Mouse (Mus musculus) fat pad, adult 2 months (tissue): ENCODE data around the gene Nlrx1.
A peak's percentile ranks its signal among the peaks of the same experiment; 100 is the strongest.
"Not testable (repeated sequence)": the region's sequence is repeated elsewhere in the genome, so short reads cannot be mapped to it uniquely, and the experiment has no call there.

Experiments
- DNase-seq: peaks from one replicate; pipeline ENCODE4 v3.0.0-alpha.2; 2011; ENCODE audit warnings: low read depth, low spot score; ENCODE audit errors: extremely low read depth

The Nlrx1 gene

GRCm38 (mm10) chr9:44268432-44268831 lies at the start of gene Nlrx1:
Gene Nlrx1 (minus strand): TSS chr9:44268599.
- DNase-seq: peak; percentile 69

- DNase-seq: no peak
Measured at GRCm38 (mm10) chr9:44317452-44317851, 49.1 kb upstream of the Nlrx1 start.

- DNase-seq: no peak
Measured at GRCm38 (mm10) chr9:44314910-44315309, 46.5 kb upstream of the Nlrx1 start.

- no peak for DNase-seq
Measured at GRCm38 (mm10) chr9:44314257-44314547, 45.8 kb upstream of the Nlrx1 start.

GRCm38 (mm10) chr9:44313476-44314256 lies 45.3 kb upstream of the Nlrx1 start:
- no peak for DNase-seq

- peak; percentile 57 for DNase-seq
Measured at GRCm38 (mm10) chr9:44311136-44312134, 43.0 kb upstream of the Nlrx1 start.

GRCm38 (mm10) chr9:44310750-44311135 lies 42.3 kb upstream of the Nlrx1 start:
- DNase-seq: no peak

- DNase-seq: no peak
Measured at GRCm38 (mm10) chr9:44309756-44310155, 41.4 kb upstream of the Nlrx1 start.

GRCm38 (mm10) chr9:44307248-44307647 lies 38.8 kb upstream of the Nlrx1 start:
- no peak for DNase-seq

- DNase-seq: no peak
Measured at GRCm38 (mm10) chr9:44306532-44306931, 38.1 kb upstream of the Nlrx1 start.

- peak; percentile 90 for DNase-seq
Measured at GRCm38 (mm10) chr9:44305466-44306079, 37.2 kb upstream of the Nlrx1 start, which contains the start of gene Hinfp. Gene Hinfp (minus strand): TSS chr9:44305671.

- not testable (repeated sequence) for DNase-seq
Measured at GRCm38 (mm10) chr9:44300001-44300400, 31.6 kb upstream of the Nlrx1 start.

GRCm38 (mm10) chr9:44292490-44292889 lies 24.1 kb upstream of the Nlrx1 start:
- no peak for DNase-seq

GRCm38 (mm10) chr9:44288959-44289291 lies 20.5 kb upstream of the Nlrx1 start:
- DNase-seq: no peak

GRCm38 (mm10) chr9:44288076-44288958 lies 19.9 kb upstream of the Nlrx1 start, which contains the start of gene Abcg4:
Gene Abcg4 (minus strand): TSS chr9:44288615.
- no peak for DNase-seq

- DNase-seq: no peak
Measured at GRCm38 (mm10) chr9:44287401-44288075, 19.1 kb upstream of the Nlrx1 start.

- no peak for DNase-seq
Measured at GRCm38 (mm10) chr9:44287003-44287400, 18.6 kb upstream of the Nlrx1 start.

- no peak for DNase-seq
Measured at GRCm38 (mm10) chr9:44286256-44286850, 18.0 kb upstream of the Nlrx1 start.

GRCm38 (mm10) chr9:44283183-44283582 lies 14.8 kb upstream of the Nlrx1 start:
- no peak for DNase-seq

GRCm38 (mm10) chr9:44269973-44270372 lies 1.6 kb upstream of the Nlrx1 start:
- no peak for DNase-seq
